Mouse (Mus musculus) bone marrow, adult 2 months (tissue): ENCODE measurements at regions not wholly inside any gene's neighbourhood (a gene's known extent, or its start where the extent isn't known, plus 50 kb on each side); places are given as distances from the start of the nearest gene placed in this dataset.

Experiments
- H3K27ac ChIP-seq: fragments of 200-500 bp; 2 replicates; pipeline ENCODE4 v1.5.1; 2012; ENCODE audit warnings: low read depth, mild to moderate bottlenecking, control low read depth, inconsistent platforms, low read length; ENCODE audit not compliant: control insufficient read depth, poor library complexity, insufficient read depth
- H3K4me1 ChIP-seq: fragments of 200-500 bp; 2 replicates; pipeline ENCODE4 v1.6.1; 2011; ENCODE audit warnings: low read length; ENCODE audit not compliant: control insufficient read depth, insufficient read depth
- H3K4me3 ChIP-seq: fragments of 200-500 bp; replicated peaks from 2 replicates; pipeline ENCODE3; 2011; ENCODE audit warnings: mild to moderate bottlenecking, low read depth, low read length, control low read depth; ENCODE audit not compliant: control insufficient read depth
- CTCF ChIP-seq: fragments of 200-500 bp; IDR thresholded peaks from 2 replicates; pipeline ENCODE4 v1.5.1; 2011; ENCODE audit warnings: low read length, control low read depth; ENCODE audit not compliant: control insufficient read depth, insufficient read depth
- POLR2A ChIP-seq: fragments of 200-500 bp; IDR thresholded peaks from 2 replicates; pipeline ENCODE4 v1.6.1; 2011; ENCODE audit warnings: low read depth, mild to moderate bottlenecking, control low read depth, low read length, borderline replicate concordance; ENCODE audit not compliant: control insufficient read depth
- WGBS: fragments of 180-500 bp; shearing (Covaris S2); methylation state at CpG from one replicate; pipeline ENCODE4 v1.1.7; 2018; 5-methylcytosine and 5-hydroxymethylcytosine counted together

- TF ChIP-seq POLR2A = no peak
- TF ChIP-seq CTCF = no peak
- Histone ChIP-seq H3K27ac (no peak overlapping the region), H3K4me3 (no peak overlapping the region), H3K4me1 (no peaks in the 10 kb centered on the region)
- 71% methylated on average over 4 of the region's 4 CpGs for WGBS
Measured at GRCm38 (mm10) chr6:117102693-117103092, 65.6 kb upstream of the Cxcl12 start.

DNA sequence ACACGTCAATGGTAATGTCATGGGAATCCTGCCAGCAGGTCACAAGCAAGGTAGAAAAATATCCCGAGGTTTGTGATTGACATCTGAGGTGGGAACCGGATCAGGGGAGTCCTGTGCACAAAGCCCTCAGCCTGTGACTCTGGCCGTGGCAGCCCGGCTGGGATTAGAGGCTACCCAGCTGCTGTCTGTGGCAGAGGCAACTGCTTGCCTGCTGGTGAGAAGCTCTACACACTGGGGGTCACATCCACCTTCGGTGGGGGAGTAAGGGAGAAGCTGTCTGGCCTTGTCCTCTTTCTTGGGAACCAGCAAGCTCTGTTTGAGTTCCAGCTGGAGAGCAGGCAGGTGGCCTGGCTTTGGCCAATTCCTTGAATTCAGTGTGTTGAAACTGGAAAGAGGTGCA, 64.3 kb upstream of the Cxcl12 start:
- TF ChIP-seq POLR2A = no peak
- TF ChIP-seq CTCF = no peak
- H3K4me3 ChIP-seq = no peak overlapping the region
- H3K4me1 ChIP-seq = no peaks in the 10 kb centered on the region
- no peak overlapping the region for H3K27ac ChIP-seq
- WGBS = 76% methylated on average over 6 of the region's 6 CpGs

DNA sequence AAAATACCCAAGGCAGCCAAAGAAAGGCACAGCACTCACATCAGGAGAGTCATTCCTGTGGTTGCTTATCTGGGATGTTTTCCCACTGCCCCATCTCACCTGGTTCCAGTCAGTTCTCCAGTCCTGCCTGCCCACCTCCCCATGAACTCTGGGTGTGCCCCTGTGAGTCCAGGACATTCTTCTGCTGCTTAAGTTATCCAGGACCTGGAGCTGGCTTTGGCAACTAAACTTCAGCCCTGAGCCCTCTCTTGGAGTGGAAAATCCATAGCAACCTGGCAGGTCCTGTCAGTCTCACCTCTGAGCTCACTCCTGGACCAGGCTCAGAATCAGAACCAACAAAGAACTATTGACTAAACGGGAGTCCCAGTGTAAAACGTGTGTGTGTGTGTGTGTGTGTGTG, 63.9 kb upstream of the Cxcl12 start:
- H3K4me3 ChIP-seq = no peak overlapping the region

GRCm38 (mm10) chr6:117105182-117105589, 63.1 kb upstream of the Cxcl12 start:
- Histone ChIP-seq H3K4me3 (no peak overlapping the region), H3K4me1 (no peaks in the 10 kb centered on the region), H3K27ac (no peak overlapping the region)
- 64% methylated on average over 6 of the region's 6 CpGs for WGBS
- TF ChIP-seq POLR2A (no peak), CTCF (no peak)

More for the DNA sequence above, 63.9 kb upstream of the Cxcl12 start:
- Histone ChIP-seq H3K27ac (no peak overlapping the region), H3K4me1 (no peaks in the 10 kb centered on the region)
- 79% methylated on average over 2 of the region's 2 CpGs for WGBS
- no peak for TF ChIP-seq POLR2A
- TF ChIP-seq CTCF = no peak

DNA sequence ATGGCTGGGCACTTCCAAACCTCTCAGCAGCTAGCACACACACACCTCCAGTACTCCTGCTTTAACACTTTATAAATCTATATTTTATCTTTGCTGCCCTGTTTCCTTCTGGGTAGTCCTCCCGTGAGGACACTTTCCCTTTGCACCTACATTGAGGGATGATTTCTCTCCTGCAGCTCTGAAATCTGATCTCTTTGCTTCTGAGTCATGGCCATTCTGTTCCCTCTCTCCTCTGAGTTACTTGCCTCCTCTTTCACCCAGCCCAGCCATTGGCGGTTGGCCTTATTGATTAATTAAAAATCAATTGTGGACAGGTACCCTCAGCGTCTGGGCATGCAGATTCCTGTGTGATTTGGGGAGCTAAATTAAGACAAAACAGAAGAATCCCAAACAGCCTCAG, 58.0 kb upstream of the Cxcl12 start:
- no peak for TF ChIP-seq CTCF
- TF ChIP-seq POLR2A = no peak
- Histone ChIP-seq H3K4me1 (no peaks in the 10 kb centered on the region), H3K27ac (no peak overlapping the region), H3K4me3 (no peak overlapping the region)
- WGBS = 60% methylated on average over 3 of the region's 3 CpGs

DNA sequence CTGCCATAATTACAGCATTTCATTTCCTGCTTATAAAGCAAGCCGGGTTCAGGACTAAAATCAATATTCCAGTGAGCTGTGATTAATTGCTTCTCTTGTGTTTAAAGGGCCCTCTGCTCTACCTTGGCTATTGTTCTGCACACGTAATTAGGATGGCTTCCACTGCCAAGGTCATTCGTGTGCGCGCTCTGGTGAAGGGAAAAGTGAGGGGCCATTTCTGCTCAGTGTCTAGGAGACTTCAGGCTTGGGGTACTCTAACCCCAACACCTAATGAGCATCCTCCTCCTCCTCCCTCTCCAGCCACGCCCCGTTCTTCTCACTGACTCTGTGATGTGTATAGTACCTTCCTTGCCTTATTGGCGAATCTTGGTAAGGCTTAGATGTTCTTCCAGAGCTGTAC, 53.5 kb upstream of the Cxcl12 start:
- H3K4me1 ChIP-seq = no peaks in the 10 kb centered on the region
- WGBS = 72% methylated on average over 8 of the region's 8 CpGs
- H3K4me3 ChIP-seq = no peak overlapping the region
- H3K27ac ChIP-seq = no peak overlapping the region
- TF ChIP-seq CTCF (no peak), POLR2A (no peak)

- TF ChIP-seq CTCF = no peak
- Histone ChIP-seq H3K4me3 (no peak overlapping the region), H3K4me1 (no peaks in the 10 kb centered on the region), H3K27ac (no peak overlapping the region)
- WGBS = 59% methylated on average over 3 of the region's 3 CpGs
Measured at GRCm38 (mm10) chr6:117118081-117118480, 50.3 kb upstream of the Cxcl12 start.
